Mouse (Mus musculus) testis, adult 2 months (tissue): Measurements from ENCODE around the gene Usp28.

Source experiments
- CTCF ChIP-seq: fragments of 200-500 bp; IDR thresholded peaks from 2 replicates; pipeline ENCODE4 v1.5.1; 2012; ENCODE audit warnings: low read depth, mild to moderate bottlenecking, inconsistent platforms, low read length, moderate library complexity; ENCODE audit not compliant: control insufficient read depth, insufficient read depth, insufficient replicate concordance
- POLR2A ChIP-seq: fragments of 200-500 bp; IDR thresholded peaks from 2 replicates; pipeline ENCODE4 v1.6.1; 2012; ENCODE audit warnings: low read depth, mild to moderate bottlenecking, inconsistent platforms, low read length, moderate library complexity; ENCODE audit not compliant: control insufficient read depth

- TF ChIP-seq CTCF (no peak), POLR2A (no peak)
Measured at GRCm38 (mm10) chr9:48994779-48995178, 9.6 kb downstream of the Usp28 start.
